Mouse (Mus musculus) neural tube, embryonic 14.5 days (tissue): ENCODE measurements around the gene Lrrc28. TPM values are rescaled to one million over a fixed set of nuclear protein-coding genes. Genes with fewer than 3 reads are reported as not detected.

ENCODE experiments used
- ATAC-seq: fragments of 200-750 bp; cut with Nextera tagmentation; 2 replicates; pipeline ENCODE4 v1.8.0; 2017; ENCODE audit warnings: low read depth, mild to moderate bottlenecking, moderate TSS enrichment, moderate library complexity
- H3K27ac ChIP-seq: fragments of 300-500 bp; sonication (generic); 2 replicates; pipeline ENCODE4 v1.5.1; 2014; ENCODE audit warnings: low read depth, mild to moderate bottlenecking, control low read depth, low read length, moderate library complexity, mixed read lengths
- H3K27me3 ChIP-seq: fragments of 300-500 bp; sonication (generic); 2 replicates; pipeline ENCODE4 v1.6.1; 2014; ENCODE audit warnings: low read length; ENCODE audit not compliant: control insufficient read depth, insufficient read depth
- H3K36me3 ChIP-seq: fragments of 300-500 bp; sonication (generic); 2 replicates; pipeline ENCODE4 v1.6.1; 2014; ENCODE audit warnings: low read length, mixed read lengths; ENCODE audit not compliant: control insufficient read depth, insufficient read depth
- H3K4me1 ChIP-seq: fragments of 300-500 bp; sonication (generic); 2 replicates; pipeline ENCODE4 v1.6.1; 2014; ENCODE audit warnings: low read length; ENCODE audit not compliant: control insufficient read depth, insufficient read depth
- H3K4me2 ChIP-seq: fragments of 300-500 bp; sonication (generic); 2 replicates; pipeline ENCODE4 v1.6.1; 2014; ENCODE audit warnings: mild to moderate bottlenecking, low read depth, low read length, control low read depth
- H3K4me3 ChIP-seq: fragments of 300-500 bp; sonication (generic); 2 replicates; pipeline ENCODE4 v1.5.1; 2014; ENCODE audit warnings: low read depth, low read length, control low read depth, mixed read lengths
- H3K9ac ChIP-seq: fragments of 300-500 bp; sonication (generic); replicated peaks from 2 replicates; pipeline ENCODE4 v1.6.1; 2014; ENCODE audit warnings: low read depth, mild to moderate bottlenecking, control low read depth, low read length, mixed read lengths
- H3K9me3 ChIP-seq: fragments of 300-500 bp; sonication (generic); 2 replicates; pipeline ENCODE4 v1.6.1; 2016; ENCODE audit warnings: low read length; ENCODE audit not compliant: control insufficient read depth
- WGBS: fragments of 180-500 bp; shearing (Covaris S2); extraction: QIAGEN DNeasy Blood & Tissue Kit; methylation state at CpG from one replicate; pipeline ENCODE4 v1.1.7; 2014; 5-methylcytosine and 5-hydroxymethylcytosine counted together
- polyA plus RNA-seq: library from polyadenylated mRNA; unstranded; fragments of >200 nt; fragmentation: Nextera tagmentation; extraction: Ambion mirVana; gene quantifications from 2 replicates; pipeline ENCODE4 v1.2.1, GENCODE M21; 2014

Gene Lrrc28
- polyA plus RNA-seq, 1 experiment from 2014 or later, result 29.1 TPM

DNA sequence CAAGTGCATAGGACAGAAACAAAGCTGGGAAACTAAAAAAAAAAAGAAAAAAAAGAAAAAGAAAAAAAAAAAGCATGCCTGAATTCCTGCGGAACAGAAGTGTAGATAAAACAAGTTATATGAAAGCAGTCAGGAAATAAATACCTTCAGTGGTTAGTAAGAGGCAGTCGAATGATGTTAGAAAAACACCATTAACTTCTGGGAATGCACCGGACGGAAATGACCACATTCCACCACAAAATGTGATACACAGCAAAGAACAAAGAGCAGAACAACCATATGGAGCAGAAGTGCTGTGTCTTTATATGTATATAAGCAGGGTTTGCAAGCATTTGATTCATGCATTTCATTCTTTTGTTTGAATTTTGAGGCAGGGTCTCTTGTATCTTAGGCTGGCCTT is 28.2 kb downstream of the Lrrc28 start:
- Histone ChIP-seq H3K9ac (no peak overlapping the region), H3K36me3 (0 out of 2 replicates have a peak, but pooled peaks cover 2% of the 10 kb centered on the region), H3K9me3 (no peaks in the 10 kb centered on the region), H3K4me2 (no peak overlapping the region), H3K4me3 (no peak overlapping the region), H3K27me3 (no peaks in the 10 kb centered on the region), H3K4me1 (peaks cover 7% of the 10 kb centered on the region; the same call in 1 of the 2 replicates), H3K27ac (no peak overlapping the region)
- WGBS, result 88% methylated on average over 4 of the region's 4 CpGs
- ATAC-seq, result no peak

DNA sequence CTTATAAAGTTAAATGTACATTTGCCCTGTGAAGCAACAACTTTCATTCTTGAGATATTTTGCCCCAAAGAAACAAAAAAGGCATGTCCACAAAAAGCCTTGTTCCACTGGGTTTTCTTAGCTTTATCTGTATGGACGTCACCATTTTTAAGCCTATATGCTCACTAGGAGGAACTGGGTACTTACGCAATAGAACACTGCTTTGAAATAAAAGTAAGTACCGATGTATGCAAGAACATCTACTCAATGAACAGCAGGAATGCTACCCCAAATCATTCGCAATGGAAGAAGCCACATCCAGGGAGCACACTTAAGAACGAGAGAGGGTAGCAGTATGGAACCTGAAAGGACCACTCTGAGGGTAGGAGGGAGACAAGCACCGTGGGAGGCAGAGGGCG is 30.6 kb downstream of the Lrrc28 start:
- no peaks in the 10 kb centered on the region for H3K9me3 ChIP-seq
- 87% methylated on average over 7 of the region's 7 CpGs for WGBS
- no peak overlapping the region for H3K4me2 ChIP-seq
- peaks cover 7% of the 10 kb centered on the region; the same call in 1 of the 2 replicates for H3K4me1 ChIP-seq
- 0 out of 2 replicates have a peak, but pooled peaks cover 2% of the 10 kb centered on the region for H3K36me3 ChIP-seq
- no peak overlapping the region for H3K27ac ChIP-seq
- no peak for ATAC-seq
- no peaks in the 10 kb centered on the region for H3K27me3 ChIP-seq
- H3K4me3 ChIP-seq, result no peak overlapping the region
- no peak overlapping the region for H3K9ac ChIP-seq

DNA sequence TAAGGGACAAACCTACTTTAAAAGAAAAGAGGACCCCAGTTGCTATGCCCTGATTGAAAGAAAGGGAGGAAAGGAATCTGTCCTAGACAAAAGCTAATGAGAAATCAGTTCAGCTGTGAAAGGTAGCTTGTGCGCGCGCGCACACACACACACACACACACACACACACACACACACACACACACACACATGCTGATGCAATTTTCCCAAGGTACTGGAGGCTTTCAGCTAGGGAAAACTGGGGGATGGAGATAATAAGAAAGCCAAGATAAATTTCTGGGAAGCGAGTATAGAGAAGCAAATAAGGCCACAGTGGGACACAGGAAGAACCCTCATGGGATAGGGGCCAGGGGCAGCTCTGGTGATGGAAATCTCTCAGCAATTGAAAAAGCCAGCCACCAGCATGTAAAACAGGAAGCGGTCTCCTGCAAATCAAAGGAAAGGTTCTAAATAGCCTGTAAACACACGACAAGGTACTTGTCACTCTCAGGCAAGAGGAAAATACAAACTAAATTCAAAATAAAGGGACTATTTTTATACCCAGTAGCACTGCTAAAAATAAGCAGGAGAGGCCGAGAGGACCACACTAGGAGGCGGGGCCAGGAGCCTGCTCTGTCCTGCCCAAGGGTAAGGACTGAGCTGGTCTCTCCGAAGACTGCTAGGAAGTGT is 31.1 kb downstream of the Lrrc28 start:
- no peak overlapping the region for H3K4me3 ChIP-seq
- H3K27ac ChIP-seq, result no peak overlapping the region
- H3K9ac ChIP-seq, result no peak overlapping the region
- H3K27me3 ChIP-seq, result no peaks in the 10 kb centered on the region
- H3K4me2 ChIP-seq, result no peak overlapping the region
- ATAC-seq, result no peak
- 0 out of 2 replicates have a peak, but pooled peaks cover 2% of the 10 kb centered on the region for H3K36me3 ChIP-seq
- WGBS, result 53% methylated on average over 10 of the region's 10 CpGs
- peaks cover 7% of the 10 kb centered on the region; the same call in 1 of the 2 replicates for H3K4me1 ChIP-seq
- H3K9me3 ChIP-seq, result no peaks in the 10 kb centered on the region

- H3K4me3 ChIP-seq, result no peak overlapping the region
Observed at GRCm38 (mm10) chr7:67608348-67609024, 36.6 kb downstream of the Lrrc28 start.

GRCm38 (mm10) chr7:67607669-67608347 is 37.3 kb downstream of the Lrrc28 start:
- Histone ChIP-seq H3K9ac (no peak overlapping the region), H3K4me3 (no peak overlapping the region), H3K4me1 (0 out of 2 replicates have a peak, but pooled peaks cover 5% of the 10 kb centered on the region), H3K4me2 (no peak overlapping the region), H3K27me3 (no peaks in the 10 kb centered on the region), H3K9me3 (no peaks in the 10 kb centered on the region), H3K36me3 (no peaks in the 10 kb centered on the region), H3K27ac (no peak overlapping the region)
- 67% methylated on average over 5 of the region's 5 CpGs for WGBS
- ATAC-seq, result no peak

More at GRCm38 (mm10) chr7:67608348-67609024, 36.6 kb downstream of the Lrrc28 start:
- Histone ChIP-seq H3K27me3 (no peaks in the 10 kb centered on the region), H3K4me1 (peaks cover 9% of the 10 kb centered on the region; the same call in 1 of the 2 replicates), H3K9ac (no peak overlapping the region), H3K4me2 (no peak overlapping the region), H3K36me3 (no peaks in the 10 kb centered on the region), H3K9me3 (no peaks in the 10 kb centered on the region), H3K27ac (no peak overlapping the region)
- no peak for ATAC-seq
- 39% methylated on average over 4 of the region's 4 CpGs for WGBS

GRCm38 (mm10) chr7:67606250-67606649 is 38.8 kb downstream of the Lrrc28 start:
- Histone ChIP-seq H3K4me1 (0 out of 2 replicates have a peak, but pooled peaks cover 5% of the 10 kb centered on the region), H3K9me3 (no peaks in the 10 kb centered on the region), H3K27me3 (no peaks in the 10 kb centered on the region), H3K4me3 (no peak overlapping the region), H3K9ac (no peak overlapping the region), H3K4me2 (no peak overlapping the region), H3K27ac (no peak overlapping the region), H3K36me3 (no peaks in the 10 kb centered on the region)
- 96% methylated on average over 1 of the region's 1 CpGs for WGBS
- ATAC-seq, result no peak

- Histone ChIP-seq H3K36me3 (no peaks in the 10 kb centered on the region), H3K4me3 (no peak overlapping the region), H3K9me3 (no peaks in the 10 kb centered on the region), H3K9ac (no peak overlapping the region), H3K27ac (no peak overlapping the region), H3K27me3 (no peaks in the 10 kb centered on the region), H3K4me2 (no peak overlapping the region), H3K4me1 (0 out of 2 replicates have a peak, but pooled peaks cover 5% of the 10 kb centered on the region)
- ATAC-seq, result no peak
- WGBS, result 87% methylated on average over 6 of the region's 6 CpGs
Observed at GRCm38 (mm10) chr7:67605114-67605513, 40.0 kb downstream of the Lrrc28 start.

DNA sequence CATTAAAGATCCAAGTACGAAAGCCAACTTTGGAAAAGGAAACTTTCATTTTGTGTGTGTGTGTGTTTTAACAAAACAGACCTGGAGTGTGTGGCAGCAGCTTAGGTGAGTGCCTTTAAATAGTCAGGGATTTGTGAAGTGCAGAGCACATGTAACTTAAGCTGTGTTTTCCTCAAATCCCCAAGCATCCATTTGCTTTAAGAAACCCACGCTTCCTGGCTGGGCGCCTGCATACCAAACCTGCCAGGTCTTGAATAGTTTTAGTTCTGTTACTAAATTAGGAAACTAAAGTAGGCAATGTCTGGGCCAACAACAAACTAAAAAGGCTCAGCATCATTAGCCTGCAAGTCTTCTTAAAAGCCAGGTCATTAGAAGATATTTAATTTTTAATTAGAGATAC is 47.0 kb downstream of the Lrrc28 start:
- Histone ChIP-seq H3K4me1 (no peaks in the 10 kb centered on the region), H3K36me3 (no peaks in the 10 kb centered on the region), H3K4me3 (no peak overlapping the region), H3K9ac (no peak overlapping the region), H3K27me3 (no peaks in the 10 kb centered on the region), H3K9me3 (no peaks in the 10 kb centered on the region), H3K27ac (no peak overlapping the region), H3K4me2 (no peak overlapping the region)
- no peak for ATAC-seq
- 74% methylated on average over 3 of the region's 3 CpGs for WGBS

- no peaks in the 10 kb centered on the region for H3K36me3 ChIP-seq
- no peaks in the 10 kb centered on the region for H3K4me1 ChIP-seq
- H3K4me3 ChIP-seq, result no peak overlapping the region
- H3K4me2 ChIP-seq, result no peak overlapping the region
- no peaks in the 10 kb centered on the region for H3K27me3 ChIP-seq
- ATAC-seq, result no peak
- no peak overlapping the region for H3K9ac ChIP-seq
- H3K9me3 ChIP-seq, result no peaks in the 10 kb centered on the region
- no peak overlapping the region for H3K27ac ChIP-seq
- WGBS, result 70% methylated on average over 1 of the region's 1 CpGs
Observed at GRCm38 (mm10) chr7:67596961-67597360, 48.1 kb downstream of the Lrrc28 start.
